ENCODE assay signal across 17 mouse cellular contexts in the genomic region with DNA sequence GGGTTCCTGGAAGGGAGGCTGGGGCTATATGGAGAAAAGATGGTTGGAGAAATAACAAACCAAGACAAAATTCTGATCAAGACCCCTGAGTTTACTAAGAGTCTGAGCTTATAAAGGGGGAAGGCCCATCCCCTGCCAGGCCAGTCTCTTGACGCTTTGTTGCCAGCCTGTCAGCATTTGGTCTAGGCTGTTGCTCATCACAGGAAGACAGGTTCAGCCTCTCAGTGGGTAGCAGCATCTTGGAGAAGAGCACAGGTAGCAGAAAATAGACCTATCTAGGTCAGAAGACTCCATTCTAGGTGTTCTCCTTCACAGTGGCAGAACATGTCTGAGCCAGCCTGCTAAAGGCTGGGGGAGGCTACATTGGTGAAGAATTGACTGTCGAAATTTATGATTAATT.
"Had no signal": no experiment of that assay in that cellular context is flagged by ENCODE, and none has a peak within 500 bp of the region (broad histone marks: within the 10 kb centered on the region; RNA-seq: fewer than 3 reads in every experiment).

No protein-coding gene starts in this region.

- ATAC-seq: lung, postnatal 0 days; midbrain, embryonic 13.5 days; midbrain, embryonic 16.5 days had no signal

- H3K4me2 ChIP-seq: kidney, embryonic 15.5 days; liver, embryonic 13.5 days; lung, embryonic 14.5 days; midbrain, embryonic 13.5 days; neural tube, embryonic 13.5 days had no signal

- DNase-seq: kidney, postnatal 10 days; kidney, postnatal 36 days; layer of hippocampus, adult 9-11 months; liver, embryonic 13.5 days; lung, embryonic 14.5 days; lung, postnatal 36 days; retina, postnatal 1 day; thymus, adult 18-20 months; thymus, postnatal 36 days had no signal

- H3K4me3 ChIP-seq: kidney, embryonic 15.5 days; liver, embryonic 13.5 days; megakaryocyte, embryonic 14.5 days; midbrain, embryonic 10.5 days; midbrain, embryonic 13.5 days; myocyte; neural tube, embryonic 13.5 days had no signal

- H3K9ac ChIP-seq: kidney, embryonic 15.5 days; liver, embryonic 13.5 days; lung, embryonic 14.5 days; midbrain, embryonic 13.5 days; neural tube, embryonic 13.5 days had no signal

- H3K27me3 ChIP-seq: kidney, embryonic 15.5 days; liver, embryonic 13.5 days; megakaryocyte, embryonic 14.5 days; midbrain, embryonic 13.5 days; neural tube, embryonic 13.5 days had no signal

- H3K4me1 ChIP-seq: kidney, embryonic 15.5 days; liver, embryonic 13.5 days; megakaryocyte, embryonic 14.5 days; midbrain, embryonic 10.5 days; midbrain, embryonic 13.5 days; neural tube, embryonic 13.5 days had no signal

- H3K27ac ChIP-seq: kidney, embryonic 15.5 days; liver, embryonic 13.5 days; midbrain, embryonic 10.5 days; midbrain, embryonic 13.5 days; neural tube, embryonic 13.5 days had no signal

- H3K36me3 ChIP-seq: kidney, embryonic 15.5 days; liver, embryonic 13.5 days; midbrain, embryonic 10.5 days; midbrain, embryonic 13.5 days; neural tube, embryonic 13.5 days had no signal

- H3K9me3 ChIP-seq: kidney, embryonic 15.5 days; liver, embryonic 13.5 days; midbrain, embryonic 10.5 days; midbrain, embryonic 13.5 days; neural tube, embryonic 13.5 days had no signal
